Mouse (Mus musculus) forebrain, embryonic 13.5 days (tissue): ENCODE measurements around the gene Dgka. TPM values are rescaled to one million over a fixed set of nuclear protein-coding genes. Genes with fewer than 3 reads are reported as not detected.

ENCODE experiments used
- ATAC-seq: fragments of 200-750 bp; cut with Nextera tagmentation; 2 replicates; pipeline ENCODE4 v1.8.0; 2017
- H3K27ac ChIP-seq: fragments of 300-500 bp; sonication (generic); 2 replicates; pipeline ENCODE4 v1.5.1; 2015; ENCODE audit warnings: inconsistent platforms, mild to moderate bottlenecking, moderate library complexity
- H3K27me3 ChIP-seq: fragments of 300-500 bp; sonication (generic); 2 replicates; pipeline ENCODE4 v1.6.1; 2015; ENCODE audit warnings: mild to moderate bottlenecking, inconsistent platforms
- H3K36me3 ChIP-seq: fragments of 300-500 bp; sonication (generic); 2 replicates; pipeline ENCODE4 v1.6.1; 2015; ENCODE audit warnings: mild to moderate bottlenecking, inconsistent platforms; ENCODE audit not compliant: poor library complexity, severe bottlenecking
- H3K4me1 ChIP-seq: fragments of 300-500 bp; sonication (generic); 2 replicates; pipeline ENCODE4 v1.6.1; 2015; ENCODE audit warnings: inconsistent platforms
- H3K4me2 ChIP-seq: fragments of 300-500 bp; sonication (generic); 2 replicates; pipeline ENCODE4 v1.6.1; 2015; ENCODE audit warnings: inconsistent platforms, mild to moderate bottlenecking, moderate library complexity
- H3K4me3 ChIP-seq: fragments of 300-500 bp; sonication (generic); 2 replicates; pipeline ENCODE4 v1.5.1; 2015; ENCODE audit warnings: mild to moderate bottlenecking, inconsistent platforms
- H3K9ac ChIP-seq: fragments of 300-500 bp; sonication (generic); 2 replicates; pipeline ENCODE4 v1.6.1; 2015; ENCODE audit warnings: mild to moderate bottlenecking, inconsistent platforms
- H3K9me3 ChIP-seq: fragments of 300-500 bp; sonication (generic); replicated peaks from 2 replicates; pipeline ENCODE4 v1.6.1; 2016; ENCODE audit warnings: inconsistent platforms
- WGBS: fragments of 180-500 bp; shearing (Covaris S2); methylation state at CpG from one replicate; pipeline ENCODE4 v1.1.7; 2015; 5-methylcytosine and 5-hydroxymethylcytosine counted together
- polyA plus RNA-seq: library from polyadenylated mRNA; unstranded; fragments of >200 nt; fragmentation: Nextera tagmentation; extraction: Ambion mirVana; gene quantifications from 2 replicates; pipeline ENCODE4 v1.2.1, GENCODE M21; 2015

The Dgka gene
- polyA plus RNA-seq: 3.0 and 3.6 TPM in 2 replicates

DNA sequence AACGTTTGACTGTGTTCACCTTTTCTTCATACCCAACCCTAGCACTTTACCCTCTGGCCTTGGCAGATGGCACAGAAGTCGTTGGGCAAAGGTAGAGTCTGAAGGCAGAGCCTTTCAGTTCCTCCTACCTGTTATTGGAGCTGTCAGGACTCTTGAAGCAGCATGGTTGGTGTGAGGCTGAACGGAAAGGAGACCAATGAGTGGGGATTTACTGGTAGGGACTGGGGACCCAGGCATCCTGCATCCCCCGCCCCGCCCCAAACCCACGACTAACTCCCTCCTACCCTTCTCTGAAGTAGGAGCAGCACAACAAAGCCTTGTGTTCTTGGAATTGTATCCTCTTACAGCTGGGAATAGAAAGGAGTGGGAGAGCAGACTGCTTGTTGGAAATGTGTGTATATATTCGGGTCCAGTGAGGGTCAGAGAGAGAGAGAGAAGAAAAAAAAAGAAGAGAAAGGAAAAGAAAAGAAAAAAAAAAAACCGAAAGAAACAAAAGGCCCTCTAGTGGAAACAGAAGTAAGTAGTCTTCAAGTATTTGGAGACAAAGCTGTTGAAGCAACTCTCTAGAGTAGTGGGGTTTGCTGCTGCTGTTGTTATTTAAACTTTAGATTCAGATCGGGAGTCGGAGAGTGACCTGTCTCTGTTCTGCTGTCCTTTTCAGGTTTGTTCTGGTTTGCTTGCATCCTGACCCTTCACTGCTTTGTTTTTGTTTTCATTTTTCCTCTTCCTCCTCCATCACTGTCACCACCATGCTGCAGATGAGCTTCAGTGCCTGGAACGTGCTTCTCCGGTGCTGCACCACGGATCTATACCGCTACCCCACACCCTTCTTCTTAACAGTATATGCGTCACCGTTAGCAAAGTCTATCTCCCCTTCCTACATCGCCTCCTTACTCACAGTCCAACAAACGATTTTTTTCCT is at the start of gene Dgka:
Dgka (minus strand) TSS at position 176 of the 922 bp plus-strand sequence.
- 19% methylated on average over 18 of the region's 18 CpGs for WGBS

DNA sequence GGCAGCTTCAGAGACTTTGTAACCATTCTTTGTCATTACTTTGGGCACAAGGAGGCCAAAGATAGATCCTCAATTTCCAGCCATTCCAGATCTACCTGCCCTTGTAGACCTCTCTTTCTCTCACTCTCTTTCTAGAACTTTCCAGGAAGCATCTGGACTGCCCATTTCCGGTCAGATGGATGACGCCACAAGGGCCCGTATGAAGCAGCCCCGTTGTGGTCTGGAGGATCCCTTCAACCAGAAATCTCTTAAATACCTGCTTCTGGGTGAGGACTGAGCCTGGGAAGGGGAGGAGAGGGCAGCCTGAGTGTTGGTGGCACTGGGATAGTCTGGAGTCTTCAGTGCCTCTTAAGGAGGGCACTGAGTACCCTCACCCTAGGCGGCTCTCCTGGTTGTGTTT is 49.7 kb upstream of the Dgka start:
- no peak overlapping the region for H3K27ac ChIP-seq
- no peak overlapping the region for H3K9ac ChIP-seq
- peaks cover 7% of the 10 kb centered on the region; the same call in 1 of the 2 replicates for H3K36me3 ChIP-seq
- 89% methylated on average over 5 of the region's 5 CpGs for WGBS
- ATAC-seq: no peak
- H3K4me3 ChIP-seq: no peak overlapping the region
- no peak overlapping the region for H3K4me2 ChIP-seq
- no peaks in the 10 kb centered on the region for H3K9me3 ChIP-seq
- H3K4me1 ChIP-seq: no peaks in the 10 kb centered on the region
- no peaks in the 10 kb centered on the region for H3K27me3 ChIP-seq

More for the DNA sequence above, at the start of gene Dgka:
- no peaks in the 10 kb centered on the region for H3K36me3 ChIP-seq
- H3K9ac ChIP-seq: peak within 1 kb of the TSS; percentile 78
- no peak for ATAC-seq
- no peak within 1 kb of the TSS for H3K27ac ChIP-seq
- peak within 1 kb of the TSS; percentile 92 for H3K4me2 ChIP-seq
- peak within 1 kb of the TSS; percentile 56 for H3K4me3 ChIP-seq
- H3K27me3 ChIP-seq: peaks cover 57% of the 10 kb centered on the region
- peaks cover 36% of the 10 kb centered on the region for H3K4me1 ChIP-seq
- no peaks in the 10 kb centered on the region for H3K9me3 ChIP-seq

DNA sequence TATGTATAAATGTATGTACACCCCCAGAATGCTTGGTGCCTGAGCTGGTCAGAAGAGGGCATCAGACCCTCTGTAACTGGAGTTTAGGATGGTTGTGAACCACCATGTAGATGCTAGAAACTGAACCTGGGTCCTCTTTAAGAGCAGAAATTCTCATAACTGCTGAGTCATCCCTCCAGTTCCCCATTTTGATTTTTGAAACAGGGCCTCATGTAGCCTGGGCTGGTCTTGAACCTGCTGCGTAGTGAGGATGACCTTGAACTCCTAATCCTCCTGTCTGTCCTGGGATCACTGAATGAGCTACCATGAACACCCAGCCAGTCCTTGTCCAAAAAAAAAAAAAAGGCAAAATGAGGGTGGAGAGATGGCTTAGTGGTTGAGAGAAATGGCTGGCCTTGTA is 48.6 kb upstream of the Dgka start:
- 96% methylated on average over 1 of the region's 1 CpGs for WGBS
- no peak overlapping the region for H3K4me2 ChIP-seq
- H3K9ac ChIP-seq: no peak overlapping the region
- no peak overlapping the region for H3K27ac ChIP-seq
- no peaks in the 10 kb centered on the region for H3K4me1 ChIP-seq
- no peak for ATAC-seq
- no peaks in the 10 kb centered on the region for H3K9me3 ChIP-seq
- no peaks in the 10 kb centered on the region for H3K36me3 ChIP-seq
- no peak overlapping the region for H3K4me3 ChIP-seq
- H3K27me3 ChIP-seq: no peaks in the 10 kb centered on the region

DNA sequence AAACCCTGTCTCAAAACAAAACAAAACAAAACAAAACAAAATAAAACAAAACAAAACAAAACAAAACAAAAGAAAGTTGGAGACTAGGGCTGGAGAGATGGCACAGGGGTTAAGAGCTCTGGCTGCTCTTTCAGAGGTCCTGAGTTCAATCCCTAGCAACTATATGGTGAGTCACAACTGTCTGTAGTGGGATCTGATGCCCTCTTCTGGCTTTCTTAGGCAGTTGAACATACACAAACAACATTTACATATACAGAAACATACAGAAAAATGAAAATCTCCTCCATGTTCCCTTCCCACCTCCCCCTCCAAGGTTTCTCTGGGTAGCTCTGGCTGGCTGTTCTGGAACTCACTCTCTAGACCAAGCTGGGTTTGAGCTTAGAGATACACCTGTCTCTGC is 47.4 kb upstream of the Dgka start:
- Histone ChIP-seq H3K36me3 (no peaks in the 10 kb centered on the region), H3K9me3 (no peaks in the 10 kb centered on the region), H3K4me2 (no peak overlapping the region), H3K4me3 (no peak overlapping the region), H3K27me3 (no peaks in the 10 kb centered on the region), H3K4me1 (no peaks in the 10 kb centered on the region), H3K9ac (no peak overlapping the region), H3K27ac (no peak overlapping the region)
- no peak for ATAC-seq

DNA sequence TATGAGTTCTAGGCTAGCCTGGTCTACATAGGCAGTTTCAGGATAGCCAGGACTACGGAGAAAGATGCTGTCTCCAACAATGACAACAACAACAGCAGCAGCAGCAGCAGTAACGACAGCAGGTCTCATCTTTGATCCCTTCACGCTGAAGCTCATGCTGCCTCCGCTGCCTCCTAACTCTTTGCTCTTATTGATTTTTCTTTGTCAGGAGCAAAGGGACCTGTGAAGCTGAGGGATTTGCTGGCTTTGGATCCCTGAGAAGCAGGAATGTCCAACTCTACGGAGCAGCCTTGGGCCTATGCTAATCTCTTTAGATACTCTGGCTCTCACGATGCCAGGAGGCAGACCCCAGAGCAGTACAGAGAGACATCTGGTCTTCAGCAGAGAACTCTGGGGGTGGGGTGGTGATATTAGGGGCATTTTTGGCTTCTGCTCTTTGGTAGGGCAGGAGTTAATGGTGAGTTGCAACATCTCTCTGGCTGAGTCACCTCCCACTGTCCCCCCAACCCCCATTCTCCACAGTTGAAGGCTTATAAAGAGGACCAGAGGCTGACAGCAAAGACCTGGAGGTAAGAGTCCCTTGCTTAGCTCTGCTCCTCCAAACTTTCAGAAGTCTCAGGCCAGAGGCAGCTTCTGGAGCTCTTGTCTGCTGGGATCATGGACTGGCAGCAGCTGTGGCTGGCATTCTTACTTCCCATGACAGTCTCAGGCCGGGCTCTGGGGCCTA is 45.9 kb upstream of the Dgka start, which contains the start of gene Mmp19:
Mmp19 (plus strand) TSS at position 513 of the 727 bp plus-strand sequence.
- Histone ChIP-seq H3K9ac (no peak within 1 kb of the TSS), H3K4me3 (no peak within 1 kb of the TSS), H3K9me3 (no peaks in the 10 kb centered on the region), H3K4me1 (no peaks in the 10 kb centered on the region), H3K4me2 (no peak within 1 kb of the TSS), H3K27me3 (no peaks in the 10 kb centered on the region), H3K27ac (no peak within 1 kb of the TSS), H3K36me3 (no peaks in the 10 kb centered on the region)
- ATAC-seq: no peak
- whole genome bisulfite sequencing: 69% methylated on average over 7 of the region's 7 CpGs

DNA sequence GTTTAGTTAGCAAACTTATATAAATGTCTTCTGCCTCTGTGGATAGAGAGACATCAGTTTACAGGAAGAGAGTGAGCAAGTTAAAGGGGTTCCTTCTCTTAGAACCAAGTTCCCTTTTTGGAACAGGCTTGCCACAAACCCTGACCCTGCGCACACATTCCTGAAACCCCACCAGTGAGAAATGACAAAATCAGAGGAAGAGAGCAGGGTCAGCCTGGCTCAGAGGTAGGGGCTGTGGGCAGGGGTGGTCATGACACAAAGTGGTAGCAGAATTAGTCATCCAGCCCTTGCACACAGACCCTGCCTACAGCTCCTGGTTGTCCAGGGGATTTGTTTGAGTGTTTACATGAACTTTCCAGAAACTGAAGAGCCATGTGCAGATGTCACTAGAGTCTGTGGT is 35.5 kb upstream of the Dgka start:
- no peak overlapping the region for H3K4me2 ChIP-seq
- H3K4me1 ChIP-seq: no peaks in the 10 kb centered on the region
- H3K4me3 ChIP-seq: no peak overlapping the region
- 89% methylated on average over 1 of the region's 1 CpGs for WGBS
- no peak for ATAC-seq
- H3K27me3 ChIP-seq: no peaks in the 10 kb centered on the region
- peaks cover 20% of the 10 kb centered on the region for H3K9me3 ChIP-seq
- no peaks in the 10 kb centered on the region for H3K36me3 ChIP-seq
- H3K27ac ChIP-seq: no peak overlapping the region
- H3K9ac ChIP-seq: no peak overlapping the region

DNA sequence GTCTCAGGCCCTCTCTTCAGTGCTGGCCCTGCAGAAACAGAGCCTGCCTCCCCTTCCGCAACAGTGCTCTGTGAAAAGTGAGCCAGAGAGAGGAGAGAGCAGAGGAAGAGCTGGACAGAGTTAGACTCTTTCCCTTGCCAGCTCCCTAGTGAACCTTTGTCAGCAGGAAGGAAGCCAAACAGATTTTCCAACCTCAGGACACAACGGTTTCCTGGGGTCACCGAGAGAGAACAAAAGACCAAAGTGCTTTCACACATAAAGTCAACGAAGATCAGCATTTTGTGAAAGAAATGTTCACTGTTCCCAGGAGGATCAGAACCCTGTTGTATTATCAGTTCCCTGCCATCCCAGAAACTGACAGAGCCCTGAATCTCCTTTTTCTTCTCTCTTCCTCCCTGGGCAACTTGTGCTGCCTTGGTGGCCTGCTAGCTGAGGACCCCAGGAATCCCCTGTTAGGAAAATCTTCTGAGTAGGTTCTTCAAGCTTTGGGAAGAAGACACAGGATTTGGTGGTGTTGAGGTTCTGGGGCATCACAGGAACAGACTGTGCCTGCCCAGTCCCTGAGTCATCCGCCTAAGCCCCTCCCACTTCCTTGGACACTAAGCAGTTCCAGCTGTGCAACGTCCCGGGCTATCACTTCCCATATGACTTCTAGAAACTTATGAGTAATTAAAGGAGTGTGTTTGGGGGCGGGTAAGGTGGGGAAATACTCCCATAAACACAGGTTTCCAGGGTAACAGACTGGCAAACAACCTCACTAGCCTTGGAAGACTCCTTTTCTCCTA is 34.5 kb upstream of the Dgka start:
- H3K27ac ChIP-seq: no peak overlapping the region
- WGBS: 41% methylated on average over 8 of the region's 8 CpGs

DNA sequence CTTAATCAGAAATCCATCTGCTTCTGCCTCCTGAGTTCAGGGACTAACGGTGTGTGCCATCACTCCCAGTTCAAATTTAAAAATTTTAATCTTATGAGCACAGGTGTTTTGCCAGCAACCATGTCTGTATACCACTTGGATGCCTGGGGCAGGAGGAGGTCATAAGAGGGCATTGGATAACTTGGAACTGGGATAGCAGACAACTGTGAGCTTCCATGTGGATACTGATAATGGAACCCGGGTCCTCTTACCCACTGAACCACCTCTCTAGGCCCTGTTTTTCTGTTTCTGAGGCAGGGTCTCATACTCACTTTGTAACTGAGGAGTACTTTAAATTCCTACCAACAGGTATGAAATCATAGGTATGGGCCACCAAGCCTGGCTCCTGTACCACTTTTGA is 33.8 kb upstream of the Dgka start:
- no peak for ATAC-seq
- Histone ChIP-seq H3K36me3 (no peaks in the 10 kb centered on the region), H3K27me3 (no peaks in the 10 kb centered on the region), H3K4me1 (no peaks in the 10 kb centered on the region), H3K4me2 (no peak overlapping the region), H3K27ac (no peak overlapping the region), H3K9me3 (0 out of 2 replicates have a peak, but pooled peaks cover 4% of the 10 kb centered on the region), H3K4me3 (no peak overlapping the region), H3K9ac (no peak overlapping the region)
- WGBS: 88% methylated on average over 2 of the region's 2 CpGs

More for the DNA sequence above, 34.5 kb upstream of the Dgka start:
- H3K9me3 ChIP-seq: peaks cover 12% of the 10 kb centered on the region
- H3K36me3 ChIP-seq: no peaks in the 10 kb centered on the region
- ATAC-seq: no peak
- no peaks in the 10 kb centered on the region for H3K27me3 ChIP-seq
- no peak overlapping the region for H3K4me3 ChIP-seq
- H3K9ac ChIP-seq: no peak overlapping the region
- H3K4me2 ChIP-seq: no peak overlapping the region
- no peaks in the 10 kb centered on the region for H3K4me1 ChIP-seq

DNA sequence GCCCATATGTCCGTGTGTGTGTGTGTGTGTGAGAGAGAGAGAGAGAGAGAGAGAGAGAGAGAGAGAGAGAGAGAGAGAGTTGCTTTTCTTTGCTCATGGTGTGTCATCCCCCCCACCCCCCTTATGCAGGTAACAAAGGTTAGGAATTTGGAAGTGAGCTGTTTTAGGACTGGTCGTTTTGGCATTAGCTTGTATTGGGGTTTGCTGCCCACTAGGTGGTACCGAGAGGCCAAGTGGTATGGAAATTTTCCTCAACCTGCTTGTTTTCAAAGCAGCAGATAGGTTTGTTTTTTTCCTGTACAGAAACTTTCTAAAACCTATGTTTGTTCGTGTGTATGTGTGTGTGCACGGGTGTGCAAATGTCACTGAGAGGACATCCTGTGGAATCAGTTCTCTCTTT is 29.0 kb upstream of the Dgka start:
- H3K4me1 ChIP-seq: no peaks in the 10 kb centered on the region
- no peaks in the 10 kb centered on the region for H3K36me3 ChIP-seq
- H3K27me3 ChIP-seq: no peaks in the 10 kb centered on the region
- no peak for ATAC-seq
- no peak overlapping the region for H3K9ac ChIP-seq
- no peak overlapping the region for H3K27ac ChIP-seq
- no peak overlapping the region for H3K4me3 ChIP-seq
- WGBS: 29% methylated on average over 5 of the region's 5 CpGs
- H3K4me2 ChIP-seq: no peak overlapping the region
- H3K9me3 ChIP-seq: no peaks in the 10 kb centered on the region

DNA sequence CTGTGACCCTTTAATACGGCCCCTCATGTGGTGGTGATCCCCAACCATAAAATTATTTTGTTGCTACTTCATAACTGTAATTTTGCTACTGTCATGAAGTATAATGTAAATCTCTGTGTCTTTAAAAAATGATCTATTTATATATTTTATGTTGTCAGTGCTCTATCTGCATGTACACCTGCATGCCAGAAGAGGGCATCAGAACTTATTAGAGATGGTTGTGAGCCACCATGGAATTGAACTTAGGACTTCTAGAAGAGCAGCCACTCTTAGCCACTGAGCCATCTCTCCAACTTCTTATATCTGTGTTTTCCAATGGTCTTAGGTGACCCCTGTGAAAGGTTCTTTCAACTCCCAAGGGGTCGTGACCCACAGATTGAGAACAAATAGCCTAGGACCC is 28.2 kb upstream of the Dgka start:
- Histone ChIP-seq H3K9me3 (no peaks in the 10 kb centered on the region), H3K9ac (no peak overlapping the region), H3K27ac (no peak overlapping the region), H3K4me2 (no peak overlapping the region), H3K27me3 (no peaks in the 10 kb centered on the region), H3K36me3 (no peaks in the 10 kb centered on the region; the same call in 1 of the 2 replicates), H3K4me3 (no peak overlapping the region), H3K4me1 (no peaks in the 10 kb centered on the region)
- no peak for ATAC-seq
- WGBS: 87% methylated on average over 2 of the region's 2 CpGs

DNA sequence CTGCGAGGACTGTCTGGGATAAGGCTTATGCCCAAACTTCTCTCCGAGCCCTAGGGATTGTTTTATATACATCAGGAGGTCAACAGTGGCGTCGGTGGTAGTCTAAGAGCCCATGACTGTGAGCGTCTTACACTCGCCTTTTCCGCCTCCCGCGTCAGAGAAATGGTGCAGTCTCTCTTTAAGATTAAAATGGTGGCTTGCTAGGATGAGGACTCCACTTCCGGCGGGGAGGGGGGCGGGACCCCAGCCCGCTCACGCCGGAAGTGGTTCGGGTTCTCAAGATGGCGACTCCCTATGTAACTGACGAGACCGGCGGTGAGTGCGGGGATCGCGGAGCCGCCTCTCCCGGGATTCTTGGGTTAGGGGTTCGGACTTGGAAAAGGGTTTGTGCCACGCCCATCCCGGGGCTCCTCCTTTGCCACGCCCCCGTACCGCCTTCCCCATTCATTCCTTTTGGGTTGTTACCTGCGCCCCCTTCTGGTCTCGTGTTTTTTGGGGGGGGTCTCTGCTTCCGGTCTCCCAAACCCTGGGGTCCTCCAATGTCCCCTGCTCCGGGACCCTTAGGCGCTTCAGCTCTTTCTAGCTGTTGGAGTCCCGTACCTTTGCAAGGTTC is 3.7 kb upstream of the Dgka start:
- Histone ChIP-seq H3K4me3 (peak overlapping the region; percentile 75), H3K27ac (peak overlapping the region; percentile 93), H3K9me3 (no peaks in the 10 kb centered on the region), H3K4me1 (peaks cover 36% of the 10 kb centered on the region), H3K4me2 (peak overlapping the region; percentile 86), H3K27me3 (peaks cover 31% of the 10 kb centered on the region), H3K36me3 (peaks cover 7% of the 10 kb centered on the region), H3K9ac (peak overlapping the region; percentile 85)
- WGBS: 0% methylated on average over 37 of the region's 37 CpGs
- ATAC-seq: peak; percentile 95
